Mouse (Mus musculus) testis, adult 2 months (tissue): ENCODE results near the gene Dll4. TPM values are rescaled to one million over a fixed set of nuclear protein-coding genes. Genes with fewer than 3 reads are reported as not detected.

Experiments
- H3K27ac ChIP-seq: fragments of 200-500 bp; 2 replicates; pipeline ENCODE4 v1.5.1; 2012; ENCODE audit warnings: low read depth, low read length; ENCODE audit not compliant: control insufficient read depth, insufficient read depth
- H3K27me3 ChIP-seq: fragments of 200-500 bp; 2 replicates; pipeline ENCODE4 v1.6.1; 2012; ENCODE audit warnings: mild to moderate bottlenecking, low read length, moderate library complexity; ENCODE audit not compliant: control insufficient read depth, insufficient read depth
- H3K36me3 ChIP-seq: fragments of 200-500 bp; 2 replicates; pipeline ENCODE4 v1.6.1; 2012; ENCODE audit warnings: mild to moderate bottlenecking, low read length; ENCODE audit not compliant: control insufficient read depth, insufficient read depth
- H3K4me1 ChIP-seq: fragments of 200-500 bp; 2 replicates; pipeline ENCODE4 v1.6.1; 2012; ENCODE audit warnings: low read length; ENCODE audit not compliant: control insufficient read depth, insufficient read depth
- H3K4me3 ChIP-seq: fragments of 200-500 bp; 2 replicates; pipeline ENCODE4 v1.5.1; 2012; ENCODE audit warnings: low read depth, mild to moderate bottlenecking, low read length, moderate library complexity, mixed read lengths; ENCODE audit not compliant: control insufficient read depth
- CTCF ChIP-seq: fragments of 200-500 bp; IDR thresholded peaks from 2 replicates; pipeline ENCODE4 v1.5.1; 2012; ENCODE audit warnings: low read depth, mild to moderate bottlenecking, inconsistent platforms, low read length, moderate library complexity; ENCODE audit not compliant: control insufficient read depth, insufficient read depth, insufficient replicate concordance
- POLR2A ChIP-seq: fragments of 200-500 bp; IDR thresholded peaks from 2 replicates; pipeline ENCODE4 v1.6.1; 2012; ENCODE audit warnings: low read depth, mild to moderate bottlenecking, inconsistent platforms, low read length, moderate library complexity; ENCODE audit not compliant: control insufficient read depth
- polyA plus RNA-seq: library from polyadenylated mRNA; depleted of rRNA; stranded (reverse); fragments of >200 nt; gene quantifications from 2 replicates; pipeline ENCODE4 v1.2.3, GENCODE M21; 2012

Dll4 gene
- polyA plus RNA-seq, 1 experiment: 0.54 TPM

DNA sequence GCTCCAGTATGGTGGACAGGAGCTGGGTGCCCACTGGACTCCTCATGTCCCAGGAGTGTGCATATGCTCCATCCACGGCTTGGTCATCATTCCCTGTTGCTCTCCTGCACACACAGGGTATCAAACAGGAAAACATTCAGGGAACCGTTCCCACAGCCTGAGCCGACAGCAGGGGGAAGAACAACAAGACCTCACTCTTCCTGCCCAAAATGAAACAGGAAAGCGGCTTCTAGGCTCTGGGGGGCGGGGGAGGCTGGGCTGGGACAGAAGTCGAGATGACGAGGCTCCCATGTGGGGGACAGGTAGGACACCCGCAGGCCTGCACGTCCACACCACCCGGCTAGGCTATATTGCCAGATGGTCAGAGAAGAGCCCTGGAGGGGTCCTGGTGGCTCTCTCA, 10.9 kb downstream of the Dll4 start:
- Histone ChIP-seq H3K27ac (no peak overlapping the region), H3K27me3 (no peaks in the 10 kb centered on the region), H3K4me1 (peaks cover 7% of the 10 kb centered on the region; the same call in 1 of the 2 replicates), H3K4me3 (no peak overlapping the region), H3K36me3 (no peaks in the 10 kb centered on the region)
- no peak for TF ChIP-seq CTCF
- TF ChIP-seq POLR2A: no peak

DNA sequence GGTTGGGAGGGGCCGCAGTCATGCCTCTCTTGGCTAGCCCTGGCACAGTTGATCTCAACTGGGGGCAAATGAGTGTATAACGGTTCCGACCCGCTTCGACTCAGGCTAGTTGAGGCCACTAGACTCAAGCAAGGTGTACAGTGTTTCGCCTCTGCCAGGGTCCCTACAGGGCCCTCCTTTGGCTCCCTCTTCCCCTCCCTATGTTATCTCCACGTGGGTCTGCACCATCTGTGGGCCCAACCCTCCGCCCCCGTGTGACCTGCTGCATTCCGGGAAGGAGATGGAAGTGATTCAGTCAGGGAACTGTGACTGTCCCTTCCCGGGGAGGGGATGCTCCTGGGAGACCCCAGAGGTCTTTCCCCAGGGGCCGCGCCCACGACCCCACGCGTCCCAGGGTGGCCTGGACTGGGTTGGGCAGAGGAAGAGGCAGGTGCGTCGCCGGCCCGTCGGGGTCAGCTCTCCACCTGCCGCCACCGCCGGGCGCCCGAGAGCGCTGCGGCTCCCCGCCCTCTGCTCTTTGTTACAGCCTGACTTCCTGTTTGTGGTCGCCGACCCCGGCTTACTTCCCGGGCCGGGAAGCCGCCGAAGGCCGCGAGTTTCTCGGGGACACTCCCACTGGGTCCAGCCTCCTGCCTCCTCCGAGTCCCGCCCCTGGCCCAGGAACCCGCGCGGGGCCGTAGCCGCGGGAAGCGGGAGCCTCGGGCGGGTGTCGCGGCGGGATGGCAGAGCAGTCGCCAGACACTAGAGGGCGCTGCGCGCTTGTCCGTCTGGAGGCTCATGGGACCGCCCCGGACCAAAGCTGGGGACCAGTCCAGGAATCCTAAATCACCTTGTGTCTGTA, 12.1 kb downstream of the Dll4 start:
- Histone ChIP-seq H3K27me3 (no peaks in the 10 kb centered on the region), H3K27ac (no peak overlapping the region), H3K4me3 (peak overlapping the region; percentile 81), H3K36me3 (no peaks in the 10 kb centered on the region), H3K4me1 (peaks cover 5% of the 10 kb centered on the region; the same call in 1 of the 2 replicates)
- TF ChIP-seq POLR2A (0 out of 2 replicates have a peak, but pooled peaks have one; percentile 31), CTCF (peak; percentile 91)

DNA sequence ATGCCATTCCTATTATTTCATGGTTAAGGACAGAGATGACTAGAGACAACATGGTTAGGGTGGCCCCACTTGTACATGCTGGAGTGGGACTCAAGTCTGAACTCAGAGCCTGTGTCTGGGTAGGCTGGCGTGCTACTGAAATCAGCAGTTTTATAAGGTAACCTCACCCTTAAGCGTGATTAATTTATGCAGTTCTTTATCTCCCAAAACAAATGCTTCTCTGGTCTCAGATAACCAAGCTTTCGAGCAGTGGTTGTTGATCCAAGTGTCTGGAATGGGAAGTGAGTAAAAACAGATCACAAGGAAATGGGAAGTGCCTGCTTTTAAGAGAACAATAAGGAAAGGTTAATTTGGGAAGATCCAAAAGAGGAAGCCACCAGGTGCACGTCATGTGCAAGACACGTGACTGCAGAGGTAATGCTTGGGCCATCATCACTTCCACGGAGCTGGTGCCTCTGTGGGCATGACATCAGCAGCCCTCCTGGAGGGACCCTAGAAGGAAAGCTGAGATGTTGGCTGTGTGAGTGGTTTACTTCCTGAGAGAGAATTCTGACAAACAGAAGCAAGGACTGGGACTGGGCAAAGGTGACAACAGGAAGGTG, 19.1 kb downstream of the Dll4 start:
- Histone ChIP-seq H3K27me3 (no peaks in the 10 kb centered on the region), H3K36me3 (no peaks in the 10 kb centered on the region), H3K27ac (no peak overlapping the region), H3K4me1 (no peaks in the 10 kb centered on the region), H3K4me3 (no peak overlapping the region)
- TF ChIP-seq CTCF (no peak), POLR2A (no peak)

DNA sequence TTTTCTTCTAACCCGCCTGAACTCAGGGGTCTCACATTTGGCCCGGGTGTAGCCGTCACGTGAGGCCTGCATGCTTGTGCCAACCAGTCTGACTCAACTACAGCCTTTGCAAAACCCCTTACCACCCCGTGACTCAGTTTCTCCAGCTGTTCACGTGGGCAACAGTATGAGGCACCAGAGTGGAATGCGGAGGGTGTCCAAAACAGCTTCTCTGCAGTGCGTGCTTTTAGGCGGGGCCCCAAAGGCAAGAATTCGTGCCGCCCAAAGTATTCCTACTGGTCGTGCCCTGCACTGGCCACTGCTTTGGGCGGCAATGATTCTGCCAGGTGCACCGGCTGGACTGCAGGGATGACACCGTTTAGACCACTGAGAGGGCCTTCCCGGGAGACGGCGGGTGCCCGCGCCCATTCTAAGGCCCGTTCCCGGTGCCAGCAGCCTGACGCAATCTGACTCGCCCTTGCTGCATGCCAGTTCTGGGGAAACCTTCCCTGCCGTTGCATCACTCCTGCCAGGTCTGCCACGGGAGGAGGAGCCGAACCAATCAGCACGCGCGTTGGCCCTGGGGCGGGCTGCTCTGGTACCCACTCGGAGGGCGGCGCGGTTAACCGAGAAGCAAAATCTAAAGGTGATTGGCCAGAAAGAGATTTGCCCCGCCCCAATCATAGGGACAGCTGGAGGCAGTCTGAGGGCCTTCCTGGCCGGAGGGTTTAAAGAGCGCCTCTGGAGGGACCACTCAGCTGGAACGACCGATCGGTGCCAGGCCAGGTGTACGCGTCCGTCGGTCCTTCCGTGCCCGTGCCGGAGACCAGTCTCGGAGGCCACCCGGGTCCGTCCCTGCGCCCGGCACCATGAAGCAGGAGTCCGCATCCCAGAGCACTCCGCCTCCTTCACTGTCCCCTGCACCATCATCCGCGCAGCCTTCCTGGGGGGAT, 25.2 kb downstream of the Dll4 start, which contains the start of gene Chac1:
Gene Chac1, plus strand, starts transcription at position 675 of the 932 bp plus-strand sequence.
- no peak within 1 kb of the TSS for H3K27ac ChIP-seq
- no peaks in the 10 kb centered on the region; the same call in 1 of the 2 replicates for H3K27me3 ChIP-seq

GRCm38 (mm10) chr2:119353707-119354106, 28.1 kb downstream of the Dll4 start:
- TF ChIP-seq CTCF (no peak), POLR2A (no peak)

More for the DNA sequence above, 25.2 kb downstream of the Dll4 start, which contains the start of gene Chac1:
- Histone ChIP-seq H3K4me3 (peak within 1 kb of the TSS; percentile 69), H3K4me1 (peaks cover 22% of the 10 kb centered on the region), H3K36me3 (no peaks in the 10 kb centered on the region)
- TF ChIP-seq POLR2A: no peak
- TF ChIP-seq CTCF: no peak

GRCm38 (mm10) chr2:119355089-119355488, 29.5 kb downstream of the Dll4 start:
- Histone ChIP-seq H3K27me3 (no peaks in the 10 kb centered on the region; the same call in 1 of the 2 replicates), H3K4me3 (no peak overlapping the region), H3K27ac (no peak overlapping the region), H3K36me3 (no peaks in the 10 kb centered on the region), H3K4me1 (peaks cover 22% of the 10 kb centered on the region)
- TF ChIP-seq CTCF: no peak
- TF ChIP-seq POLR2A: no peak

More at GRCm38 (mm10) chr2:119353707-119354106, 28.1 kb downstream of the Dll4 start:
- H3K36me3 ChIP-seq: no peaks in the 10 kb centered on the region
- H3K27me3 ChIP-seq: no peaks in the 10 kb centered on the region; the same call in 1 of the 2 replicates
- no peak overlapping the region for H3K27ac ChIP-seq
- peak overlapping the region; percentile 55 for H3K4me3 ChIP-seq
- H3K4me1 ChIP-seq: peaks cover 22% of the 10 kb centered on the region

GRCm38 (mm10) chr2:119355651-119356050, 30.1 kb downstream of the Dll4 start:
- H3K4me3 ChIP-seq: no peak overlapping the region
- no peak for TF ChIP-seq CTCF
- TF ChIP-seq POLR2A: no peak
- H3K4me1 ChIP-seq: peaks cover 18% of the 10 kb centered on the region
- H3K27me3 ChIP-seq: no peaks in the 10 kb centered on the region; the same call in 1 of the 2 replicates
- no peaks in the 10 kb centered on the region for H3K36me3 ChIP-seq
- H3K27ac ChIP-seq: no peak overlapping the region
